ENCODE assay signal across 12 mouse cellular contexts in genomic region chr5:66062046-66062929, GRCm38 (mm10). TPM values are rescaled to one million over a fixed set of nuclear protein-coding genes. Genes with fewer than 3 reads are reported as not detected.
DNase-seq lines count a peak whose midpoint lies in the region; ATAC-seq and TF ChIP-seq lines count a peak whose summit lies in the region.
"Had no signal": no experiment of that assay in that cellular context is flagged by ENCODE, and none has a peak within 500 bp of the region (broad histone marks: within the 10 kb centered on the region; RNA-seq: fewer than 3 reads in every experiment).

No protein-coding gene starts in this region.

- TF ChIP-seq EP300 in stomach, postnatal 0 days (optimal IDR thresholded peaks at IDR 0.05) = no peak

- no peak for TF ChIP-seq CTCF in stomach, postnatal 0 days (IDR thresholded peaks at IDR 0.05; ENCODE audit: low read depth)

- H3K27ac ChIP-seq in midbrain, embryonic 13.5 days = peak overlapping the region; percentile 31
- no peak overlapping the region for H3K27ac ChIP-seq in midbrain, embryonic 10.5 days (replicated peaks)
- 0 out of 2 replicates have a peak overlapping the region, but pooled peaks have one; percentile 13 for H3K27ac ChIP-seq in stomach, postnatal 0 days (replicated peaks)
- H3K27ac ChIP-seq: heart, embryonic 10.5 days; limb, embryonic 15.5 days had no signal

- H3K4me1 ChIP-seq in midbrain, embryonic 13.5 days (replicated peaks) = peaks cover 12% of the 10 kb centered on the region
- peaks cover 6% of the 10 kb centered on the region for H3K4me1 ChIP-seq in midbrain, embryonic 10.5 days
- no peaks in the 10 kb centered on the region for H3K4me1 ChIP-seq in stomach, postnatal 0 days (replicated peaks; ENCODE audit: control insufficient read depth, insufficient read depth)
- H3K4me1 ChIP-seq: limb, embryonic 15.5 days had no signal

- DNase-seq in cerebellum, postnatal 10 days = peak; percentile 76 to 79
- DNase-seq in cerebellum, adult 9-11 months = no peak
- DNase-seq in midbrain, embryonic 10.5 days (ENCODE audit: low spot score) = no peak
- DNase-seq in kidney, postnatal 25 days = peak; percentile 61 to 89
- DNase-seq in stomach, postnatal 0 days (ENCODE audit: low spot score) = no peak
- no peak for DNase-seq in right cerebral cortex, postnatal 36 days (ENCODE audit: low spot score in 2 of 2)
- DNase-seq: adrenal gland, adult 8-10 months had no signal

- WGBS in midbrain, embryonic 13.5 days = 70% methylated on average over 19 of the region's 19 CpGs
- WGBS in midbrain, embryonic 10.5 days = 84% methylated on average over 19 of the region's 19 CpGs
- WGBS in stomach, postnatal 0 days = 56% methylated on average over 19 of the region's 19 CpGs

- no peaks in the 10 kb centered on the region for H3K27me3 ChIP-seq in midbrain, embryonic 13.5 days
- no peaks in the 10 kb centered on the region for H3K27me3 ChIP-seq in midbrain, embryonic 10.5 days (ENCODE audit: low read depth, poor library complexity, severe bottlenecking)
- H3K27me3 ChIP-seq in stomach, postnatal 0 days (ENCODE audit: control insufficient read depth, insufficient read depth, low read length) = no peaks in the 10 kb centered on the region
- H3K27me3 ChIP-seq: limb, embryonic 15.5 days had no signal

- ATAC-seq in midbrain, embryonic 13.5 days = peak; percentile 67
- peak; percentile 20; the same call in 1 of the 2 replicates for ATAC-seq in stomach, postnatal 0 days (ENCODE audit: low FRiP score, low TSS enrichment)
- ATAC-seq in cerebellum, adult (ENCODE audit: insufficient number of reproducible peaks, low FRiP score, low TSS enrichment) = no peak

- no peaks in the 10 kb centered on the region for H3K9me3 ChIP-seq in midbrain, embryonic 13.5 days
- H3K9me3 ChIP-seq in midbrain, embryonic 10.5 days (replicated peaks) = no peaks in the 10 kb centered on the region
- H3K9me3 ChIP-seq in stomach, postnatal 0 days (ENCODE audit: control insufficient read depth, low read length) = no peaks in the 10 kb centered on the region
- H3K9me3 ChIP-seq: G1E; heart, embryonic 10.5 days; limb, embryonic 15.5 days had no signal

- no peak overlapping the region for H3K9ac ChIP-seq in midbrain, embryonic 13.5 days (replicated peaks)
- no peak overlapping the region for H3K9ac ChIP-seq in stomach, postnatal 0 days (ENCODE audit: low read length)
- H3K9ac ChIP-seq: limb, embryonic 15.5 days had no signal

- no peaks in the 10 kb centered on the region for H3K36me3 ChIP-seq in midbrain, embryonic 13.5 days
- no peaks in the 10 kb centered on the region for H3K36me3 ChIP-seq in midbrain, embryonic 10.5 days
- H3K36me3 ChIP-seq in stomach, postnatal 0 days (ENCODE audit: control insufficient read depth, insufficient read depth, low read length) = no peaks in the 10 kb centered on the region
- H3K36me3 ChIP-seq: G1E; heart, embryonic 10.5 days; limb, embryonic 15.5 days had no signal

- no peak overlapping the region for H3K4me2 ChIP-seq in midbrain, embryonic 13.5 days (replicated peaks)
- no peak overlapping the region for H3K4me2 ChIP-seq in stomach, postnatal 0 days (replicated peaks; ENCODE audit: low read depth)
- H3K4me2 ChIP-seq: limb, embryonic 15.5 days had no signal

- no peak overlapping the region for H3K4me3 ChIP-seq in midbrain, embryonic 13.5 days (replicated peaks)
- no peak overlapping the region for H3K4me3 ChIP-seq in midbrain, embryonic 10.5 days
- H3K4me3 ChIP-seq in stomach, postnatal 0 days (ENCODE audit: low read depth, low read length) = no peak overlapping the region
- H3K4me3 ChIP-seq: heart, embryonic 10.5 days; limb, embryonic 15.5 days had no signal

RNA-seq across cellular contexts. Expression of gene 9130230L23Rik, which starts 58.2 kb away (rescaled TPM):
- polyA plus RNA-seq in midbrain, embryonic 13.5 days (2015; fragmentation: Nextera tagmentation; extraction: Ambion mirVana) = 0.34 TPM in 1 of 2 replicates, not detected in the other
- polyA plus RNA-seq in midbrain, embryonic 10.5 days (2016; fragmentation: Nextera tagmentation; extraction: Ambion mirVana) = not detected in 2 replicates
- polyA plus RNA-seq in stomach, postnatal 0 days (2015; fragmentation: Nextera tagmentation; extraction: Ambion mirVana) = 4.7 and 4.8 TPM in 2 replicates
- polyA plus RNA-seq: G1E had no signal

Comparison
In these comparisons a context has a peak if more than half of its experiments do, and no peak if none do; other contexts are left out.
1. DNase-seq: peak in cerebellum, postnatal 10 days (2 of 2) and kidney, postnatal 25 days (2 of 2); none in cerebellum, adult 9-11 months (single experiment), midbrain, embryonic 10.5 days (single experiment), stomach, postnatal 0 days (single experiment) and right cerebral cortex, postnatal 36 days (0 of 2).